Mouse (Mus musculus): ENCODE measurements at regions not wholly inside any gene's neighbourhood (a gene's known extent, or its start where the extent isn't known, plus 50 kb on each side); places are given as distances from the start of the nearest gene placed in this dataset.

- in situ Hi-C loops (cut with MboI; ENCODE audit: low pct_ligation_motif_present, low pct_unique_long_range_greater_than_20kb, low sequenced_read_pairs), result no loop called here
- Histone ChIP-seq H3K9ac (ENCODE audit: insufficient read depth, low read depth) (no peak overlapping the region), H3K9me3 (replicated peaks; ENCODE audit: low read length) (peaks cover 39% of the 10 kb centered on the region), H3K27me3 (replicated peaks) (no peaks in the 10 kb centered on the region), H3K4me1 (ENCODE audit: control insufficient read depth in 1 of 2, insufficient read depth in 2 of 2) (no peaks in the 10 kb centered on the region), H3K4me2 (ENCODE audit: insufficient read depth, low read depth, poor library complexity, severe bottlenecking) (no peak overlapping the region), H3K4me3 (replicated peaks in 1 of 3; ENCODE audit: low read depth in 2 of 3, low read length in 2 of 3, poor library complexity in 1 of 3) (no peak overlapping the region), H3K27ac (ENCODE audit: insufficient read depth, low read depth) (no peak overlapping the region), H3K79me2 (replicated peaks; ENCODE audit: control insufficient read depth, extremely low read depth, insufficient read depth, poor library complexity, severe bottlenecking) (no peaks in the 10 kb centered on the region), H3K36me3 (replicated peaks in 1 of 2; ENCODE audit: control insufficient read depth in 1 of 2, insufficient read depth in 1 of 2, low read length in 1 of 2) (no peaks in the 10 kb centered on the region)
- no peak for DNase-seq (ENCODE audit: extremely low read depth)
- dilution Hi-C loops (cut with MboI; ENCODE audit: extremely low pct_ligation_motif_present, extremely low pct_unique_long_range_greater_than_20kb, low sequenced_read_pairs), result no loop called here
- no peak for TF ChIP-seq USF2 (conservative IDR thresholded peaks at IDR 0.05; ENCODE audit: low read depth, low read length)
- TF ChIP-seq ZC3H11A (IDR thresholded peaks at IDR 0.05; ENCODE audit: low read depth, low read length), result no peak
- TF ChIP-seq KAT2A (IDR thresholded peaks at IDR 0.05; ENCODE audit: insufficient replicate concordance, low read length), result no peak
- TF ChIP-seq UBTF (IDR thresholded peaks at IDR 0.05; ENCODE audit: low read depth, low read length), result no peak
- TF ChIP-seq IRF4 (IDR thresholded peaks at IDR 0.05; ENCODE audit: low read depth, low read length), result no peak
- no peak for TF ChIP-seq ETS1 (conservative IDR thresholded peaks at IDR 0.05; ENCODE audit: low read depth, low read length)
- TF ChIP-seq EP300 (IDR thresholded peaks at IDR 0.05; ENCODE audit: low read length), result no peak
- TF ChIP-seq HCFC1 (IDR thresholded peaks at IDR 0.05; ENCODE audit: low read depth, low read length), result no peak
- TF ChIP-seq ZNF384 (IDR thresholded peaks at IDR 0.05; ENCODE audit: low read depth, low read length), result no peak
- TF ChIP-seq E2F4 (IDR thresholded peaks at IDR 0.05; ENCODE audit: insufficient replicate concordance, low read depth, low read length), result no peak
Observed at GRCm38 (mm10) chr10:126652693-126653092, 248.5 kb downstream of the Atp23 start.

GRCm38 (mm10) chr10:126646587-126646986 is 254.6 kb downstream of the Atp23 start:
- Histone ChIP-seq H3K4me3 (replicated peaks in 1 of 3; ENCODE audit: low read depth in 2 of 3, low read length in 2 of 3, poor library complexity in 1 of 3) (no peak overlapping the region), H3K4me1 (ENCODE audit: control insufficient read depth in 1 of 2, insufficient read depth in 2 of 2) (no peaks in the 10 kb centered on the region), H3K79me2 (replicated peaks; ENCODE audit: control insufficient read depth, extremely low read depth, insufficient read depth, poor library complexity, severe bottlenecking) (no peaks in the 10 kb centered on the region), H3K9ac (ENCODE audit: insufficient read depth, low read depth) (no peak overlapping the region), H3K36me3 (replicated peaks in 1 of 2; ENCODE audit: control insufficient read depth in 1 of 2, insufficient read depth in 1 of 2, low read length in 1 of 2) (no peaks in the 10 kb centered on the region), H3K4me2 (ENCODE audit: insufficient read depth, low read depth, poor library complexity, severe bottlenecking) (no peak overlapping the region), H3K27ac (ENCODE audit: insufficient read depth, low read depth) (no peak overlapping the region), H3K9me3 (replicated peaks; ENCODE audit: low read length) (peaks cover 60% of the 10 kb centered on the region), H3K27me3 (replicated peaks) (no peaks in the 10 kb centered on the region)
- dilution Hi-C loops (cut with MboI; ENCODE audit: extremely low pct_ligation_motif_present, extremely low pct_unique_long_range_greater_than_20kb, low sequenced_read_pairs), result no loop called here
- no peak for DNase-seq (ENCODE audit: extremely low read depth)
- TF ChIP-seq MAZ (IDR thresholded peaks at IDR 0.05; ENCODE audit: low read depth, low read length) (no peak), UBTF (IDR thresholded peaks at IDR 0.05; ENCODE audit: low read depth, low read length) (no peak), TBP (conservative IDR thresholded peaks at IDR 0.05; ENCODE audit: low read depth, low read length) (no peak), CTCF (conservative IDR thresholded peaks at IDR 0.05 in 1 of 2, IDR thresholded peaks at IDR 0.05 in 1 of 2; ENCODE audit: low read depth in 2 of 2, low read length in 2 of 2) (no peak), TCF12 (IDR thresholded peaks at IDR 0.05; ENCODE audit: low read depth, low read length) (no peak), RCOR1 (conservative IDR thresholded peaks at IDR 0.05; ENCODE audit: low read depth, low read length) (no peak), ZKSCAN1 (IDR thresholded peaks at IDR 0.05; ENCODE audit: borderline replicate concordance, low read depth, low read length) (no peak), MAFK (IDR thresholded peaks at IDR 0.05; ENCODE audit: insufficient replicate concordance, low read length) (no peak), JUN (IDR thresholded peaks at IDR 0.05; ENCODE audit: insufficient read depth, low read depth, low read length) (no peak), KAT2A (IDR thresholded peaks at IDR 0.05; ENCODE audit: insufficient replicate concordance, low read length) (no peak), POLR2AphosphoS2 (IDR thresholded peaks at IDR 0.05; ENCODE audit: low read depth, low read length) (no peak)
- in situ Hi-C loops (cut with MboI; ENCODE audit: low pct_ligation_motif_present, low pct_unique_long_range_greater_than_20kb, low sequenced_read_pairs), result no loop called here
